ENCODE assay signal across 9 mouse cellular contexts in the genomic region with DNA sequence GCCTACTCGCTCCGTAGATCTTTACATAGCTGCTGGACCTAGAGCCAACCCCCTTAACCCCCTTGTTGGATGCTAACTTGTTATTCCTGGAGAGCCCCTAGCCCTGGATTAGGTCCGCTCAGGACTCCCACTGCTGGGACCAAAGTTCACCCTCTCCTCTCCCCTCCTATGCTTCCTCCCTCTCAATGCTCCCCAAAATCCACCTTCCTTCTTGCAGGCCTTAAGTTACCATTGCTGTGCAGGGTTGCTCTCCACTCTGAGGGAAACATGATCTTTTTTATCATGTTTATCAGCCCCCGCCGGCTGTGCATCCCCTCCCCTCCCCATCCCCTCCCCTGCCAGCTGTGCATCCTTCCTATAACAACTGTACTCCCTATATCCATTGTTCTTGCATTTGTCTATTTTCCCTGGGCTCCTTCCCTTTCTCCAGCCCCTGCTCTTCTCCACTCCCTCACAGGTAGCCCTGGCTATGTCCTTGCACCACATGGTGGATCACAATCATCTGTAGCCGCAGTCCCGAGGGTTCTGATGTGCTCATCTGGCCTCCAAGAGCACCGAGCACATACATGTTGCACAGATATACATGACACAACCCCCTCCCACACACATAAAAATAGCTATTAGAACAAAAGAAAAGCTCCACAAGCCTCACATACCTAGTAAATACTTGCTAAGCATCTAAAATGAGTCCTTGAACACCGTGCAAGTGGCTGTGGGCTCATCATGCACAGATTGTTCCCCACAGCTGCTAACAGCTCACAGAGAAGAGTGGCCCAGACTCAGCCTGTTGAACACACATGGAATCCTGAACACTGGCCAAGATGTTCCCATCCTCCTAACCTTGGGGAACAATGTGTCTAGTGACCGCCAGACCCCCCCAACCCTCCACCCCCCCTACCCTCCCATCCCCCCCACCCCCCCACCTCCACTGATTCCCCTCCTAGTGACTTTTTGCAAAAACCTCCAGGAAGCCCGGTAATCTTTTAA. TPM values are rescaled to one million over a fixed set of nuclear protein-coding genes. Genes with fewer than 3 reads are reported as not detected.
DNase-seq lines count a peak whose midpoint lies in the region; ATAC-seq and TF ChIP-seq lines count a peak whose summit lies in the region.
"Had no signal": no experiment of that assay in that cellular context is flagged by ENCODE, and none has a peak within 500 bp of the region (broad histone marks: within the 10 kb centered on the region; RNA-seq: fewer than 3 reads in every experiment).

No protein-coding gene starts in this region.

- no peak for DNase-seq in heart, embryonic 10.5 days (ENCODE audit: low spot score)
- no peak for DNase-seq in heart, adult 18-20 months
- DNase-seq in thymus, postnatal 36 days = no peak
- no peak for DNase-seq in adrenal gland, postnatal 14 days
- DNase-seq in kidney, postnatal 10 days = no peak

- no peaks in the 10 kb centered on the region for H3K27me3 ChIP-seq in heart, embryonic 10.5 days (ENCODE audit: insufficient read depth, poor library complexity, severe bottlenecking)
- no peaks in the 10 kb centered on the region for H3K27me3 ChIP-seq in intestine, postnatal 0 days (replicated peaks; ENCODE audit: control insufficient read depth, insufficient read depth, low read length)
- no peaks in the 10 kb centered on the region for H3K27me3 ChIP-seq in midbrain, embryonic 15.5 days (replicated peaks)

- no peak; the same call in 1 of the 2 replicates for TF ChIP-seq CTCF in bone marrow macrophage, adult 2 months (IDR thresholded peaks at IDR 0.05; ENCODE audit: low read depth, low read length)
- TF ChIP-seq CTCF in intestine, postnatal 0 days (IDR thresholded peaks at IDR 0.05; ENCODE audit: low read depth) = no peak

- H3K36me3 ChIP-seq in heart, embryonic 10.5 days = peaks cover 13% of the 10 kb centered on the region
- H3K36me3 ChIP-seq in intestine, postnatal 0 days (ENCODE audit: control insufficient read depth, insufficient read depth) = no peaks in the 10 kb centered on the region
- H3K36me3 ChIP-seq in midbrain, embryonic 15.5 days (replicated peaks) = no peaks in the 10 kb centered on the region

- ATAC-seq in intestine, postnatal 0 days = no peak
- ATAC-seq in midbrain, embryonic 15.5 days (replicated peaks) = no peak

- peaks cover 34% of the 10 kb centered on the region for H3K4me1 ChIP-seq in heart, embryonic 10.5 days
- peaks cover 31% of the 10 kb centered on the region for H3K4me1 ChIP-seq in bone marrow macrophage, adult 2 months (ENCODE audit: control insufficient read depth, insufficient read depth, low read length)
- H3K4me1 ChIP-seq in intestine, postnatal 0 days (replicated peaks; ENCODE audit: control insufficient read depth, insufficient read depth, low read length) = 0 out of 2 replicates have a peak, but pooled peaks cover 3% of the 10 kb centered on the region
- H3K4me1 ChIP-seq in midbrain, embryonic 15.5 days = peaks cover 21% of the 10 kb centered on the region

- H3K9ac ChIP-seq in intestine, postnatal 0 days (ENCODE audit: low read depth, low read length) = peak overlapping the region; percentile 26; the same call in 1 of the 2 replicates
- no peak overlapping the region for H3K9ac ChIP-seq in midbrain, embryonic 15.5 days

- 28% methylated on average over 11 of the region's 11 CpGs for WGBS in heart, embryonic 10.5 days
- WGBS in intestine, postnatal 0 days = 42% methylated on average over 11 of the region's 11 CpGs
- 40% methylated on average over 11 of the region's 11 CpGs for WGBS in midbrain, embryonic 15.5 days

- H3K4me3 ChIP-seq in heart, embryonic 10.5 days = peak overlapping the region; percentile 47
- H3K4me3 ChIP-seq in bone marrow macrophage, adult 2 months (ENCODE audit: insufficient read depth, low read length) = peak overlapping the region; percentile 58
- no peak overlapping the region; the same call in 1 of the 2 replicates for H3K4me3 ChIP-seq in intestine, postnatal 0 days (ENCODE audit: low read depth, low read length)
- H3K4me3 ChIP-seq in midbrain, embryonic 15.5 days = no peak overlapping the region

- no peaks in the 10 kb centered on the region for H3K9me3 ChIP-seq in heart, embryonic 10.5 days
- no peaks in the 10 kb centered on the region for H3K9me3 ChIP-seq in intestine, postnatal 0 days (ENCODE audit: control insufficient read depth)
- H3K9me3 ChIP-seq in midbrain, embryonic 15.5 days = no peaks in the 10 kb centered on the region

- peak overlapping the region; percentile 87 for H3K27ac ChIP-seq in heart, embryonic 10.5 days
- H3K27ac ChIP-seq in bone marrow macrophage, adult 2 months (ENCODE audit: insufficient read depth, low read depth, low read length) = peak overlapping the region; percentile 37
- H3K27ac ChIP-seq in intestine, postnatal 0 days (ENCODE audit: low read depth, low read length) = peak overlapping the region; percentile 30; the same call in 1 of the 2 replicates
- H3K27ac ChIP-seq in midbrain, embryonic 15.5 days = peak overlapping the region; percentile 79

- no peak for TF ChIP-seq POLR2A in bone marrow macrophage, adult 2 months (IDR thresholded peaks at IDR 0.05; ENCODE audit: borderline replicate concordance, low read depth, low read length)

- H3K4me2 ChIP-seq in intestine, postnatal 0 days (replicated peaks; ENCODE audit: low read depth) = peak overlapping the region; percentile 44
- H3K4me2 ChIP-seq in midbrain, embryonic 15.5 days = no peak overlapping the region

RNA-seq across cellular contexts. Expression of gene BC028528, which starts 0.6 kb away (rescaled TPM):
- 18.5 and 26.4 TPM in 2 replicates for polyA plus RNA-seq in heart, embryonic 10.5 days (2016; fragmentation: Nextera tagmentation; extraction: Ambion mirVana)
- 1 to 10 TPM; 7.6 to 9.6 TPM for total RNA-seq in heart, adult 18-20 months (2021)
- 145 and 162 TPM in 2 replicates for polyA plus RNA-seq in bone marrow macrophage, adult 2 months (2012; ENCODE audit: insufficient read depth, insufficient read length, missing spikeins)
- polyA plus RNA-seq in intestine, postnatal 0 days (2015; fragmentation: Nextera tagmentation; extraction: Ambion mirVana) = 10.9 and 11.9 TPM in 2 replicates
- polyA plus RNA-seq in midbrain, embryonic 15.5 days (2015; fragmentation: Nextera tagmentation; extraction: Ambion mirVana) = 18.8 and 22.2 TPM in 2 replicates
- total RNA-seq in adrenal gland, postnatal 14 days (2021) = 21.1 and 32.7 TPM in 2 replicates

RNA-seq across cellular contexts. Expression of gene Aph1a, which starts 1.4 kb away (rescaled TPM):
- 30.4 and 39.4 TPM in 2 replicates for polyA plus RNA-seq in heart, embryonic 10.5 days (2016; fragmentation: Nextera tagmentation; extraction: Ambion mirVana)
- 100 to 1,000 TPM; 109 to 125 TPM for total RNA-seq in heart, adult 18-20 months (2021)
- polyA plus RNA-seq in bone marrow macrophage, adult 2 months (2012; ENCODE audit: insufficient read depth, insufficient read length, missing spikeins) = 116 and 118 TPM in 2 replicates
- polyA plus RNA-seq in intestine, postnatal 0 days (2015; fragmentation: Nextera tagmentation; extraction: Ambion mirVana) = 42.2 and 52.4 TPM in 2 replicates
- 34.3 and 36.1 TPM in 2 replicates for polyA plus RNA-seq in midbrain, embryonic 15.5 days (2015; fragmentation: Nextera tagmentation; extraction: Ambion mirVana)
- total RNA-seq in adrenal gland, postnatal 14 days (2021) = 165 and 175 TPM in 2 replicates

RNA-seq across cellular contexts. Expression of gene Ciart, which starts 10.3 kb away (rescaled TPM):
- polyA plus RNA-seq in heart, embryonic 10.5 days (2016; fragmentation: Nextera tagmentation; extraction: Ambion mirVana) = 6.0 and 10.7 TPM in 2 replicates
- total RNA-seq in heart, adult 18-20 months (2021) = 1 to 10 TPM; 5.9 TPM
- 1.6 and 1.7 TPM in 2 replicates for polyA plus RNA-seq in bone marrow macrophage, adult 2 months (2012; ENCODE audit: insufficient read depth, insufficient read length, missing spikeins)
- polyA plus RNA-seq in intestine, postnatal 0 days (2015; fragmentation: Nextera tagmentation; extraction: Ambion mirVana) = 1.3 and 2.1 TPM in 2 replicates
- polyA plus RNA-seq in midbrain, embryonic 15.5 days (2015; fragmentation: Nextera tagmentation; extraction: Ambion mirVana) = 5.0 and 5.3 TPM in 2 replicates
- total RNA-seq in adrenal gland, postnatal 14 days (2021) = 2.6 and 3.9 TPM in 2 replicates

RNA-seq across cellular contexts. Expression of gene Car14, which starts 12.1 kb away (rescaled TPM):
- 47.2 and 68.0 TPM in 2 replicates for polyA plus RNA-seq in heart, embryonic 10.5 days (2016; fragmentation: Nextera tagmentation; extraction: Ambion mirVana)
- total RNA-seq in heart, adult 18-20 months (2021) = 100 to 1,000 TPM; 137 to 170 TPM
- polyA plus RNA-seq in bone marrow macrophage, adult 2 months (2012; ENCODE audit: insufficient read depth, insufficient read length, missing spikeins) = not detected in 2 replicates
- 0.90 TPM in 2 replicates for polyA plus RNA-seq in intestine, postnatal 0 days (2015; fragmentation: Nextera tagmentation; extraction: Ambion mirVana)
- 10.6 and 11.1 TPM in 2 replicates for polyA plus RNA-seq in midbrain, embryonic 15.5 days (2015; fragmentation: Nextera tagmentation; extraction: Ambion mirVana)
- 20.1 and 20.3 TPM in 2 replicates for total RNA-seq in adrenal gland, postnatal 14 days (2021)
- total RNA-seq: hematopoietic stem cell, adult 5-6 weeks had no signal

RNA-seq across cellular contexts. Expression of gene Mrps21, which starts 21.0 kb away (rescaled TPM):
- 380 and 402 TPM in 2 replicates for polyA plus RNA-seq in heart, embryonic 10.5 days (2016; fragmentation: Nextera tagmentation; extraction: Ambion mirVana)
- total RNA-seq in heart, adult 18-20 months (2021) = 100 to 1,000 TPM; 323 to 346 TPM
- polyA plus RNA-seq in bone marrow macrophage, adult 2 months (2012; ENCODE audit: insufficient read depth, insufficient read length, missing spikeins) = 227 and 228 TPM in 2 replicates
- polyA plus RNA-seq in intestine, postnatal 0 days (2015; fragmentation: Nextera tagmentation; extraction: Ambion mirVana) = 353 and 369 TPM in 2 replicates
- polyA plus RNA-seq in midbrain, embryonic 15.5 days (2015; fragmentation: Nextera tagmentation; extraction: Ambion mirVana) = 252 and 260 TPM in 2 replicates
- 289 and 301 TPM in 2 replicates for total RNA-seq in adrenal gland, postnatal 14 days (2021)

Comparison
In these comparisons a context has a peak if more than half of its experiments do, and no peak if none do; other contexts are left out.
1. H3K27ac ChIP-seq: peak in every context shown above with its lines; median percentile 87 in heart, embryonic 10.5 days; 79 in midbrain, embryonic 15.5 days; 37 in bone marrow macrophage, adult 2 months; 30 in intestine, postnatal 0 days.
2. H3K4me3 ChIP-seq: peak in heart, embryonic 10.5 days (single experiment) and bone marrow macrophage, adult 2 months (single experiment); none in intestine, postnatal 0 days (single experiment) and midbrain, embryonic 15.5 days (single experiment).